Mouse (Mus musculus): Measurements from ENCODE around the gene Grid1.

DNA sequence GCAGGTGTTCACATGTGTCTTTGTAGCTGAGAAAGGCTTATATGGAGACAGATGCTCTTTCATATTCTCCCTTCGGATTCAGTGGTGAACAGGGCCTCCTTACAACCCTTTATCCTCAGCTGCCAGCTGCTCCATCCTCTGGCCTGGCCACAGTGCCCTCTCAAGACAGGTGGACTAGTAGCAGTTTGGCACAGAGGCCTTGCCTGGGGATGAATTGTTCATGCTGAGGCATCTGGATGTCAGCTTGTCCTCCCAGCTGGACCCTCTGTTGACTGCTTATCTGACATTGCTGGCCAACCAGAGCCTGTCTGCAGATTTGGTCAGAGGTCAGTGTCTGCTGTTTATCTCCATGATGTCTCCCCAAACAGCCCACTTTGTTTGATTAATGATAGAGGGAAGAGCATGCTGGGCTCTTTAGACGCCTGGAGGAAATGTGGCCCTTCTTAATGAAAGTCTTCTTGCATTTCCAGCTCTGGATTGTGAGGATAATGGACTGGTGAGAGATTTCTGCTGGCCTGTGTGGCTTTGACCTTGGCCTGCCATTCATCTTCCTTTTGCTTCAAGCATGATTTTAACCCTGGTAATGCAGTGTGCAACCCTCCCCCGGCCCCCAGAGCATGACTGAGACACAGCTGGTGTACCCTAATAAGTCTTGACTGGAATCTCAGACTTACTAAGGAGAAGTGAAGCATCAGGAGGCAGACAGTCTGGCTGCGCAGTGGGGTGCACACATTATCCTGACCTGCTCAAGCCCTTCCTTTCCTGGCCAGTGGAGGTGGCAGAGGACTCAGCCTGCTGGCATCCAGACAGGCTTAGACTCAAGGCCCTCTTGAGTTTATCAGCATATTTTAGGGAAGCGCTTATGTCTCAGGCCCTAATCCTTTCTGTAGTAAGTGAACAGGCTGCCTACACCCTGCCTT is 493.7 kb downstream of the Grid1 start:
- no peak for TF ChIP-seq CTCF (IDR thresholded peaks at IDR 0.05; ENCODE audit: extremely low read depth, insufficient read length, insufficient replicate concordance, low read depth, low read length)
- TF ChIP-seq POLR2A (IDR thresholded peaks at IDR 0.05; ENCODE audit: low read depth, low read length): no peak
